Mouse (Mus musculus) heart, embryonic 15.5 days (tissue): ENCODE results near the gene Lrrc20. TPM values are rescaled to one million over a fixed set of nuclear protein-coding genes. Genes with fewer than 3 reads are reported as not detected.

Experiments used
- ATAC-seq: fragments of 200-750 bp; cut with Nextera tagmentation; replicated peaks from 2 replicates; pipeline ENCODE4 v1.8.0; 2017; ENCODE audit warnings: low read depth, moderate TSS enrichment; ENCODE audit not compliant: insufficient number of reproducible peaks, insufficient read depth, low FRiP score
- H3K27ac ChIP-seq: fragments of 300-500 bp; sonication (generic); 2 replicates; pipeline ENCODE4 v1.5.1; 2015; ENCODE audit warnings: mild to moderate bottlenecking, inconsistent platforms
- H3K27me3 ChIP-seq: fragments of 300-500 bp; sonication (generic); 2 replicates; pipeline ENCODE4 v1.6.1; 2015; ENCODE audit warnings: inconsistent platforms
- H3K36me3 ChIP-seq: fragments of 300-500 bp; sonication (generic); 2 replicates; pipeline ENCODE4 v1.6.1; 2015; ENCODE audit warnings: mild to moderate bottlenecking, inconsistent platforms
- H3K4me1 ChIP-seq: fragments of 300-500 bp; sonication (generic); replicated peaks from 2 replicates; pipeline ENCODE4 v1.6.1; 2015; ENCODE audit warnings: inconsistent platforms
- H3K4me2 ChIP-seq: fragments of 300-500 bp; sonication (generic); 2 replicates; pipeline ENCODE4 v1.6.1; 2015; ENCODE audit warnings: inconsistent platforms, mild to moderate bottlenecking, moderate library complexity
- H3K4me3 ChIP-seq: fragments of 300-500 bp; sonication (generic); 2 replicates; pipeline ENCODE4 v1.5.1; 2015; ENCODE audit warnings: mild to moderate bottlenecking, inconsistent platforms
- H3K9ac ChIP-seq: fragments of 300-500 bp; sonication (generic); 2 replicates; pipeline ENCODE4 v1.6.1; 2015; ENCODE audit warnings: mild to moderate bottlenecking, inconsistent platforms
- H3K9me3 ChIP-seq: fragments of 300-500 bp; sonication (generic); replicated peaks from 2 replicates; pipeline ENCODE4 v1.6.1; 2016; ENCODE audit warnings: inconsistent platforms
- WGBS: fragments of 180-500 bp; shearing (Covaris S2); methylation state at CpG from one replicate; pipeline ENCODE4 v1.1.7; 2015; ENCODE audit warnings: mixed read lengths; 5-methylcytosine and 5-hydroxymethylcytosine counted together
- polyA plus RNA-seq: library from polyadenylated mRNA; unstranded; fragments of >200 nt; fragmentation: Nextera tagmentation; extraction: Ambion mirVana; gene quantifications from 2 replicates; pipeline ENCODE4 v1.2.1, GENCODE M21; 2015

Gene Lrrc20
- polyA plus RNA-seq, 1 experiment from 2014 or later = 10.4 TPM

DNA sequence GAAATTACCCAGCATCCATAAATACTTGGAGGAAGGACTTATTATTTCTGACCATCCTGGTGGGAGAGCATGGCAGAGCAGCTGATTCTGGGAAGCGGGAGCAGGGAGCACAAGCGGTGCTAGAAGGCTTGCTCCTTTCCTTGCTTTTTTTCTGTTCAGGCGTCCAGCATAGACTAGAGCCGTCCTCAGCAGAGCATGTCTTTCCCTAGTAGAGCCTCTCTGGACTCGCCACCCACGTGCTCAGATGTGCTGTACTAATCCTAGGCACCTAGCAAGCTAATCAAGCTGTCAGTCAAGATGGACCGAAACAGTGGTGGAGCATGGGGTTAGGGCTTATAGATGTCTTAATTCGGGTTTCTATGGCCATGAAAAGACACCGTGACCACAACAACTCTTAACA lies 42.7 kb downstream of the Lrrc20 start:
- Histone ChIP-seq H3K9ac (no peak overlapping the region), H3K4me1 (peaks cover 14% of the 10 kb centered on the region), H3K9me3 (no peaks in the 10 kb centered on the region), H3K27ac (0 out of 2 replicates have a peak overlapping the region, but pooled peaks have one; percentile 28), H3K4me2 (no peak overlapping the region), H3K27me3 (no peaks in the 10 kb centered on the region), H3K36me3 (no peaks in the 10 kb centered on the region), H3K4me3 (no peak overlapping the region)
- ATAC-seq = no peak
- 92% methylated on average over 9 of the region's 9 CpGs for WGBS

DNA sequence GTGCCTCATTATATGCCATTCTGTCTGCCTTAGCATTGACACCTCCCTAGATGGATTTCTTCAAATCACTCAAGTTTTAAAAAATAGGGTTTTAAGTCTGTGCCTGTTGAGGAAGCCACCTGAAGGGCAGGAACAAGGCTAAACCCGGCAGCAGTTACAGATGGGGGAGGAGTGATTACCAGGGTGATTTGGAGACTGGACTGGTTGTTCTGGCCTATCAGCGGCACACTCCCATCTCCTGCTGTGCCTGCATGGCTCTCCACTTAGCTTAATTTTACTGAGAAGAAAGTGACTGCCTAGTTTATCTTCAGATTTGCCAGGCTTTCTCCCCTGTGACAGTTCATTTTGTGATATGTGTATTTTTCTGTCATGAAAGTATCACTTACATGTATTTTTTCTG lies 43.9 kb downstream of the Lrrc20 start:
- WGBS = 33% methylated on average over 2 of the region's 2 CpGs
- no peak for ATAC-seq
- Histone ChIP-seq H3K4me3 (no peak overlapping the region), H3K4me1 (peaks cover 14% of the 10 kb centered on the region), H3K4me2 (no peak overlapping the region), H3K36me3 (no peaks in the 10 kb centered on the region), H3K9ac (no peak overlapping the region), H3K9me3 (no peaks in the 10 kb centered on the region), H3K27ac (no peak overlapping the region), H3K27me3 (no peaks in the 10 kb centered on the region)

DNA sequence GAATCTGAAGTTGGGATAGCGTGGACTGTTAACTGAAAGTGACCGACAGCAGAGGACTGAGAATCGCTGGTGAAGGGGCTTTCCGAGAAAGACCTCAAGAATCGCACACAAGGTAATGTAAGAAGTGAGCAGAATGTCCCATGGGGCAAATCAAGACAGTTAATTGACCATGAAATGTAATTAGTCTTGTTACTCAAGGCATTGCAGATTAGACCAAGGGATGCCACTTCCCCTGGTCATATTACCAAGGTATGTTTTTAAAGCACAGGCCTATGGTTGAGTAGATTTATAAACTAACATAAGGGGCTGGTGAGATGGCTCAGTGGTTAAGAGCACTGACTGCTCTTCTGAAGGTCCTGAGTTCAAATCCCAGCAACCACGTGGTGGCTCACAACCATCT lies 45.1 kb downstream of the Lrrc20 start:
- no peak for ATAC-seq
- Histone ChIP-seq H3K4me3 (no peak overlapping the region), H3K4me1 (peaks cover 14% of the 10 kb centered on the region), H3K9me3 (no peaks in the 10 kb centered on the region), H3K36me3 (no peaks in the 10 kb centered on the region), H3K4me2 (no peak overlapping the region), H3K27ac (no peak overlapping the region), H3K9ac (no peak overlapping the region), H3K27me3 (no peaks in the 10 kb centered on the region)
- 88% methylated on average over 6 of the region's 6 CpGs for WGBS

DNA sequence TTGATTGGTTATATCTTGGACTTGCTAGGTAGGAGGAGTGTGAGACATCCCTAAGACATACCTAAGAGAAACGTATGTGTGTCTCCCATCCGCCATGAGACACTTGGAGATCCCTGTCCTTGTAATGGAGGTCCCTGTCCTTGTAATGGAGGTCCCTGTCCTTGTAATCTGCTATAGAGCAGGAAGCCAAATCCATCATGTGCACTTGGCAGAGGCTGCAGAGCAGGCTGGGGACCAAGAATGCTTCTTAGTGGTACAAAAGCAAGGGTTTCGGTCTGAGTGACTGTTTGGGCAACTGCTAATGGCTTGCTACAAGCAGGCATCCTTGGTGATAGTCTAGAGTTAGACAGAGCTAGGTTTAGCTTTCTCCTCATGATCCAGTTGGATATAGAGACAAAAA lies 55.3 kb downstream of the Lrrc20 start:
- Histone ChIP-seq H3K9ac (no peak overlapping the region), H3K4me3 (no peak overlapping the region), H3K27me3 (no peaks in the 10 kb centered on the region), H3K9me3 (no peaks in the 10 kb centered on the region), H3K4me1 (peaks cover 32% of the 10 kb centered on the region), H3K36me3 (peaks cover 7% of the 10 kb centered on the region; the same call in 1 of the 2 replicates), H3K27ac (no peak overlapping the region), H3K4me2 (no peak overlapping the region)
- WGBS = 81% methylated on average over 3 of the region's 3 CpGs
- no peak for ATAC-seq

DNA sequence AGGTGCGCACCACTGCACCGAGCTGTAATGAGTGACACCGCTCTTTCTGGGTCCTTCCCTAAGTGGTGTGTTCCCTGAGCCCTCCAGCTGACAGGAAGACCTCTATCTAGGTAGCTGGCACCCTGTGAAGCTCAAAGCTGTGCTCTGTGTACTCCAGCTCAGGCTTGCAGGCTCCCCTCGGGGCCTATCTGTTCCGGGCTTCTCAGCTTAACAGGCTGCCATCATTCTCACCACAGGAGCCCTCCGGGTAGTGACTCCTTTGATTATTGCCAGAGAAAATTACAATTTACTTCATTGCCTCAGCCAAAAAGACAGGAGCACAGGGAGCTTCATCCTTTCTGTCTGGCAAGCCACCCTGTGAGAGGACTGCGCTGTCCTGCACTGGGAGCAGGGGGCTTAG lies 57.7 kb downstream of the Lrrc20 start:
- ATAC-seq = no peak
- no peaks in the 10 kb centered on the region for H3K9me3 ChIP-seq
- no peaks in the 10 kb centered on the region for H3K27me3 ChIP-seq
- H3K36me3 ChIP-seq = no peaks in the 10 kb centered on the region
- no peak overlapping the region for H3K4me2 ChIP-seq
- H3K4me1 ChIP-seq = peaks cover 46% of the 10 kb centered on the region
- H3K27ac ChIP-seq = no peak overlapping the region
- WGBS = 82% methylated on average over 7 of the region's 7 CpGs
- no peak overlapping the region for H3K4me3 ChIP-seq
- no peak overlapping the region for H3K9ac ChIP-seq

DNA sequence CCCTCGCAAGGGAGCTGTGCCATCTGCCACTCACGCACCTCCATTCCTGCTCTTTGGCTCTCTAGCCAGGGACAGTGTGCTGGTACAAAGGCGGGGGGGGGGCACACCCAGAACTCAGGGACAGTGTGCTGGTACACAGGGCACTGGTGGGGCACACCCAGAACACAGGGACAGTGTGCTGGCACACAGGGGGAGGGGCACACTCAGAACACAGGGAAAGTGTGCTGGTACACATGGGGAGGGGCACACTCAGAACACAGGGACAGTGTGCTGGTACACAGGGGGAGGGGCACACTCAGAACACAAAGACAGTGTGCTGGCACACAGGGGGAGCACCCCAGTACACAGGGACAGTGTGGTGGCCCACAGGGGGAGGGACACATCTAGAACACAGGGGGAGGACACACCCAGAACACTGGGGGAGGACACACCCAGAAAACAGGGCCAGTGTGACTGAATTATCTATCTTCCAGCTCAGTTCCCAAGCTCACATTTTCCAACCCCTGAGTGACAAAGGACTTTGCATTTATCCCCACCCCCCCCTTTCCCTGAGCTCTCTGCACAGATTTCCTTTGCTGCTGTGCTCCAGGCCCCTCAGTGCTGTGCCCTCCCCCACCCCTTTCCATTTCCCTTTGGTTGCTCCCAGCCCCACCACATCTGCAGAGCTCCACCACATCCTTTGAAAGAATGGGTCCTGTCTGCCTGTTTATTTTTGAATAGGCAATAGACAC lies 58.9 kb downstream of the Lrrc20 start:
- 66% methylated on average over 3 of the region's 3 CpGs for WGBS
- Histone ChIP-seq H3K4me3 (no peak overlapping the region), H3K27ac (peak overlapping the region; percentile 84), H3K9ac (no peak overlapping the region), H3K27me3 (no peaks in the 10 kb centered on the region), H3K36me3 (no peaks in the 10 kb centered on the region), H3K4me2 (no peak overlapping the region), H3K4me1 (peaks cover 46% of the 10 kb centered on the region), H3K9me3 (no peaks in the 10 kb centered on the region)
- ATAC-seq = peak; percentile 74

DNA sequence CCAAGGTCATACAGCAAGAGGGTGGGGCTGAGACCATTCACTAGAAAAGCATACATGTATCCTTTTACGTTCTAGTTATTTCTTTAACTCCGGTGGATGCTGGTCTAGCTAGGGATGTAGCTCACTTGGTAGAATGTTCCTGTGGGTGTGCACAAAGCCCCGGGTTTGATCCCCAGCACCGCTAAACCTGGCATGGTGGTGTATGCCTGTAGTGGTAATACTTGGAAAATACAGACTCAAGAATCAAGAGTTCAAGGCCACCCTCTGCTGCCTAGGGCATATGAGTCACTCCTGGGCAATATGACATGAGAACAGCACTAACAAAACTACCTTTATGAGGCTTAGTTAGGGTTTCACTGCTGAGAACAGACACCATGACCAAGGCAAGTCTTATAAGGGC lies 59.8 kb downstream of the Lrrc20 start:
- no peak for ATAC-seq
- no peak overlapping the region; the same call in 1 of the 2 replicates for H3K4me2 ChIP-seq
- no peaks in the 10 kb centered on the region for H3K9me3 ChIP-seq
- no peaks in the 10 kb centered on the region for H3K27me3 ChIP-seq
- H3K27ac ChIP-seq = peak overlapping the region; percentile 84
- H3K36me3 ChIP-seq = no peaks in the 10 kb centered on the region
- peaks cover 39% of the 10 kb centered on the region for H3K4me1 ChIP-seq
- 89% methylated on average over 4 of the region's 4 CpGs for WGBS
- H3K4me3 ChIP-seq = no peak overlapping the region
- no peak overlapping the region for H3K9ac ChIP-seq

DNA sequence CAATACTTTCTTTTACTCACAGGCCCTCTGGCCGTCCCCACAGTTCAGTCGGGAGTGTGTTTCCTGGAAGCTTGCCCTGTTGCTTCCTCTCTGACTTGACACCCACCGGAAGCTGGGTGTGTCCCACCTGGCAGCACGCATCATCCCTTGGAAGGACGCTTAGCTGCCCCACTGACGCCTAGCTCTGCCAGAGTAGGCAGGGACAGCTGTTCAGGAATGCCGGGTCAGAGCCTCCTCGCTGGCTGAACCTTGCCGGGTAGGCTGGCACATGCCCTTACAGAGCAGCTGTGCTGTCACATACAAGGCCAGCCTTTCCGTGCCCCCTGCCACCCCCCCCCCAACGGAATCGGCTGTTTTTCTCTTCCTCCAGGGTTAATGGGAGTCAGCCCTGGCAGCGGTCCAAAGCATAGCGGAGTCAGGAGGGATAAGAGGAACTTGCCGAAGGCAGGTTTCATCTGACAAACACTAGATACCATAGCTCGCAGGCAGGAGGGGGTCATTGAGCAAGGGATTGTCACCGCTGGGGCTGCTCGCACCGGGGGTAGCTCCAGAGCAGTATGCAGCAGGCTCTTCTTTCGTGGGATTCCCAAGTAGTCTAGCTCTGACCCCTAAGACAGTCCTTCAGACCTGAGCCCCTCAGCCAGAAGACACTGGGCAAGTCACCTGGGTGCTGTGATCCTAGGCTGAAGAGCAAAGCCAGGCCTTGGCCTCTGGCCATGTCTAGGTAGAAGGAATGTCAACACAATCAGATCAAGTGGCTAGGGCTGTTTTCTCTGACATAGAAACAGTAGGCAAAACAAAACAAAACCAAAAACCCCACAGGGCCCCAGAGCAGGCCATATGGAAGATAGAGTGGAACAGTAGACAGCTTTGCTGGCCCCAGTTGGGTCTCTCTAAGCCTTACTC lies 60.8 kb downstream of the Lrrc20 start:
- peak overlapping the region; percentile 10; the same call in 1 of the 2 replicates for H3K4me3 ChIP-seq
- peak; percentile 73 for ATAC-seq
- H3K27me3 ChIP-seq = no peaks in the 10 kb centered on the region
- H3K4me1 ChIP-seq = peaks cover 37% of the 10 kb centered on the region
- 8% methylated on average over 20 of the region's 20 CpGs for whole genome bisulfite sequencing
- peak overlapping the region; percentile 26; the same call in 1 of the 2 replicates for H3K9ac ChIP-seq
- peak overlapping the region; percentile 51 for H3K4me2 ChIP-seq
- H3K9me3 ChIP-seq = no peaks in the 10 kb centered on the region
- peak overlapping the region; percentile 84 for H3K27ac ChIP-seq
- H3K36me3 ChIP-seq = no peaks in the 10 kb centered on the region

DNA sequence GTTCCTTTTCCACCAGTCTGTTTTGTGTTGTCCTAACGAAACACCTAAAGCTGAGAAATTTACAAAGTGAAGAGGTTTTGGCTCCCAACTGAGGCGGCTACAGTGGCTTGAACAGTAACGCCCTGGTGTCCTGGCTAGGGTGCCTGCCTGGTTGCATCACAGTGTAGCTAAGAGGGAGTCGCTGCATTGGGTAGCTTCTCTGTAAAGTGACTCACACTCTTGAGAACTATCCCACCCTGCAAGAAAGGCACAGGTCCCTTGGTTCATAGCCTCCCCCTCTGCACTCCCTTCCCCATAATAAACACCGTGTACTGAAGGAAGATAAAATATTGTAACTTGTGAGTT lies 61.4 kb downstream of the Lrrc20 start:
- no peaks in the 10 kb centered on the region for H3K27me3 ChIP-seq
- no peaks in the 10 kb centered on the region for H3K36me3 ChIP-seq
- no peaks in the 10 kb centered on the region for H3K9me3 ChIP-seq
- H3K9ac ChIP-seq = no peak overlapping the region
- ATAC-seq = no peak
- H3K4me3 ChIP-seq = no peak overlapping the region
- peaks cover 37% of the 10 kb centered on the region for H3K4me1 ChIP-seq
- H3K4me2 ChIP-seq = peak overlapping the region; percentile 51
- WGBS = 60% methylated on average over 5 of the region's 5 CpGs
- peak overlapping the region; percentile 84 for H3K27ac ChIP-seq

DNA sequence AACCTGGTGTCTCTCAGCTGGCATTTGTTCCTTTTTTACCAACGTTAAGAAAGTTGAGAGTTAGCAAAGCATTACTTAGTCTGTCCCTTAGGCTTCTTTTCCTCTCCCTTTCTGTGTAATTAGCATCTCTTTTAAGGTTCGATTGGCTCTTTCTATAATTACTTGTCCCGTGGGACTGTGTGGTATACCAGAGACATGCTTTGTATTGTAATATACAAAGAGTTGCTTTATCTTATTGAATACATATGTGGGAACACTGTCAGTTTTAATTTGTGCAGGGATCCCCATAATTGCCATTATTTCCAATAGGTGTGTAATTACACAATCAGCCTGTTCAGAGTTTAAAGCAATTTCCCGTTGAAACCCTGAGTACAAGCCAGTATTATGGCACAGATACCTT lies 62.8 kb downstream of the Lrrc20 start:
- Histone ChIP-seq H3K4me1 (peaks cover 40% of the 10 kb centered on the region), H3K27ac (no peak overlapping the region), H3K4me3 (no peak overlapping the region), H3K9me3 (no peaks in the 10 kb centered on the region), H3K27me3 (no peaks in the 10 kb centered on the region), H3K9ac (no peak overlapping the region), H3K4me2 (no peak overlapping the region), H3K36me3 (no peaks in the 10 kb centered on the region)
- 70% methylated on average over 4 of the region's 4 CpGs for WGBS
- ATAC-seq = no peak

DNA sequence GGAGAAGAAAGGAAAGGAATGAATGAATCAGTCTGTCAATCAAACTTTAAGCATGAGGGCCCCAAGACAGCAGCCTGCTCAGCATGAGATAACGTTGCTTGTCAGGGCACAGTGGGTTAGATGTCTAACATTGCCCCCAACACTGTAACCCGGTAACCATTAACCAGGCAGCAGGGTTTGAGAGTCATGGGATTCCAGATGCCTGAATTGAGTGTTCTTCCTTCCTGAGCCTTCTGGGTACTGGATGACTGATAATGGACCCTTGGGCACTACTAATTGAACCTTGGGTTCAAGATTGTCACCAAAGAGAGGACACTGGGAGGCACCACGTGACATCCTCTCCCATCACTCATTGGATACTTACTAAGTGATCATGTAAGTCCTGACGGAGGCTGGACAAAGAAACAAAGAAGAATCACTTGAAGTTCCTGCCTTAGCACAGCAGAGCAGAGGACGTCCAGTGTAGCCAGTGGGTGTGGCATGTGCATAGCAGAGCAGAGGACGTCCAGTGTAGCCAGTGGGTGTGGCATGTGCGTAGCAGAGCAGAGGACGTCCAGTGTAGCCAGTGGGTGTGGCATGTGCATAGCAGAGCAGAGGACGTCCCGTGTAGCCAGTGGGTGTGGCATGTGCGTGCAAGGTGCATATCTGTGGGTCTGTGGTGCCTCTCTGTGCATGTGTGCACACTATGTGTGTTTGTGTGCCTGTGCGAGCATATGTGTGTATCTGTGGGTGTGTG lies 68.7 kb downstream of the Lrrc20 start:
- H3K9ac ChIP-seq = no peak overlapping the region
- 40% methylated on average over 12 of the region's 12 CpGs for WGBS
- H3K27me3 ChIP-seq = no peaks in the 10 kb centered on the region
- no peaks in the 10 kb centered on the region for H3K36me3 ChIP-seq
- no peak overlapping the region for H3K27ac ChIP-seq
- peak; percentile 36; the same call in 1 of the 2 replicates for ATAC-seq
- no peaks in the 10 kb centered on the region for H3K9me3 ChIP-seq
- peaks cover 14% of the 10 kb centered on the region for H3K4me1 ChIP-seq
- no peak overlapping the region for H3K4me3 ChIP-seq
- no peak overlapping the region for H3K4me2 ChIP-seq
